Mouse (Mus musculus) brain, embryonic 14.5 days (tissue): Measurements from ENCODE around the gene Etv3. TPM values are rescaled to one million over a fixed set of nuclear protein-coding genes. Genes with fewer than 3 reads are reported as not detected.
"Not testable (repeated sequence)": the region's sequence is repeated elsewhere in the genome, so short reads cannot be mapped to it uniquely, and the experiment has no call there.

Experiments used
- DNase-seq: peaks from one replicate; pipeline ENCODE4 v3.0.0-alpha.2; 2011; ENCODE audit warnings: low read depth
- CTCF ChIP-seq: fragments of 200-500 bp; IDR thresholded peaks from 2 replicates; pipeline ENCODE4 v1.5.1; 2012; ENCODE audit warnings: inconsistent platforms, mild to moderate bottlenecking, moderate library complexity, borderline replicate concordance; ENCODE audit not compliant: insufficient read depth, insufficient read length; ENCODE audit errors: extremely low read depth
- POLR2A ChIP-seq: fragments of 200-500 bp; IDR thresholded peaks from 2 replicates; pipeline ENCODE4 v1.6.1; 2012; ENCODE audit warnings: mild to moderate bottlenecking, inconsistent platforms, borderline replicate concordance; ENCODE audit not compliant: poor library complexity, insufficient read depth, insufficient read length, severe bottlenecking; ENCODE audit errors: extremely low read depth
- polyA plus RNA-seq: library from polyadenylated mRNA; depleted of rRNA; stranded (reverse); fragments of >200 nt; gene quantifications from 2 replicates; pipeline ENCODE4 v1.2.3, GENCODE M21; 2012

Etv3 gene
- polyA plus RNA-seq, 1 experiment, result 11.6 TPM

- TF ChIP-seq POLR2A, result no peak
- TF ChIP-seq CTCF, result no peak
- DNase-seq, result no peak
These were observed 21.1 kb downstream of the Etv3 start for GRCm38 (mm10) chr3:87546291-87546721.

GRCm38 (mm10) chr3:87549908-87550307 lies 24.7 kb downstream of the Etv3 start:
- no peak for DNase-seq
- no peak for TF ChIP-seq CTCF
- no peak for TF ChIP-seq POLR2A

GRCm38 (mm10) chr3:87552327-87552726 lies 27.1 kb downstream of the Etv3 start:
- DNase-seq, result no peak
- TF ChIP-seq POLR2A (no peak), CTCF (no peak)

DNA sequence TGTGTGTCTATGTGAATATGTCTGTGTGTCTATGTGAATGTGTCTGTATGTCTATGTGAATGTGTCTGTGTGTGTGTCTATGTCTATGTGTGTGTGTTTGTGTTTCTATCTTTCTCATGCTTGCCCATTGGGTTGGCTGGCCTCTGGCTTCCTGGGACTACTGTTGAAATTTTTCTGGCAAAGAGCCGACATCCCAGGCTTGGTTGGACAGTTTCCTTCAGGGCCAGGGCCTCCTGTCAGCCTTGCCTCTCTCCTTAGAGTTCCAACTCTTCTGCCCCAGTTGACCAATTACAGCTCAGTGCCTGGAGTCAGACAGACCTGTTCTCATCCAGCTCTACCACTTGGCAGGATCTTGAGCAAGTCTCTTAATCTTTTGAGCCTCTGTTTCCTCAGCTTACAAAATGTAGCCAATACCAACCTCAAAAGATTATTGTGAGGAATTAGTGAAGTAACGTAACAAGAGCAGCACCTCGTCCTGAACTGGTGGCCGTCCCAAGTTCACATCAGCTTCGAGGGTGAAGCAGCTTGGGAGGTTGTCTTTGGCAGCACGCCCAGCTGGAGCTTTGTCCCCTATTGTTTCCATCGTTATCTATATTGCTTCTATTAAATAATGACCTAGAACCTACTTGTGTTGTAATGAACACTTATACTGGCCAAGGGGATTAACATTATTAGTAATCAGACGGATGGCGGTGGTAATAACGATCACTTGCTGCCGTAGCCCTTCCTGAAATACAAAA lies 28.2 kb downstream of the Etv3 start:
- no peak for DNase-seq
- TF ChIP-seq CTCF (no peak), POLR2A (no peak)

DNA sequence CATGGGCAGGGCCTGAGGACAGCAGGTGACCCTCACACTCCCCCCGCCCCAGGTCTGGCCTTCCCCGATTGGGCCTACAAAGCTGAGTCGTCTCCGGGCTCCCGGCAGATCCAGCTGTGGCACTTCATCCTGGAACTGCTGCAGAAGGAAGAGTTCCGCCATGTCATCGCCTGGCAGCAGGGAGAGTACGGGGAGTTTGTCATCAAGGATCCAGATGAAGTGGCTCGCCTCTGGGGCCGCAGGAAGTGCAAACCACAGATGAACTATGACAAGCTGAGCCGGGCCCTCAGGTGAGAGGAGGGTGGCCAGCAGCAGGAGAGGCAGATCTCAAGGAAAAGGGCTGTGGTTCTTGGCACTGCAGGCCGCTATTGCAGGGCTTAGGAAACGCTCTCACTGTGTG lies 29.7 kb downstream of the Etv3 start:
- not testable (repeated sequence) for DNase-seq

GRCm38 (mm10) chr3:87556109-87556531 lies 30.9 kb downstream of the Etv3 start:
- TF ChIP-seq POLR2A, result no peak
- DNase-seq, result no peak

DNA sequence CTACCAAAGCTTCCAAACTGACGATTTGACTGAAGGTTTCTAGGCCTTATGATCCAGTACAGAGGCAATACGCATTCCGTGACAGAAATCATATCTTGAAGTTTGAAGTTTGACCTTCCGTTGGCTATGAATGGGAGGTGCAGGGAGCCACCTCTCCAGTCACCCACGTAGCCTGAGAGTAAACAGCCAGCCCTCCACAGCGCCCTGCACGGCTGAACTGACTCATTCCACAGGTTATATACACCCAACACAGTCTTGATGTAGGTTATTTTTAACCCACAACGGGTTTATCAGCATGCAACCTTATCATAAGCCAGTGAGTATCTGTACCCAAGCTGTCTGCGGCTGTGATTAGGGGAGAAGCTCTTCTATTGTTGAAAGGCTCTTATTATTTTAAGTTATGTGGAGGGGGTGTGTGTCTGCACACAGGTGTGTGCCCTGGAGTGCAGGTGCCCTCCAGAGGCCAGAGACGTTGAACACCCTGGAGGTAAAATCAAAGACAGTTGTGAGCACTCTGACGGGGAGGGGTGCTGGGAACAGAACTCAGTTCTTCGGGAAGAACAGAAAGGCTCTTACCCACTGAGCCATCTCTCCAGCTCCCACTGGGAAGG lies 31.6 kb downstream of the Etv3 start:
- DNase-seq, result no peak
- TF ChIP-seq POLR2A, result no peak
- no peak for TF ChIP-seq CTCF

DNA sequence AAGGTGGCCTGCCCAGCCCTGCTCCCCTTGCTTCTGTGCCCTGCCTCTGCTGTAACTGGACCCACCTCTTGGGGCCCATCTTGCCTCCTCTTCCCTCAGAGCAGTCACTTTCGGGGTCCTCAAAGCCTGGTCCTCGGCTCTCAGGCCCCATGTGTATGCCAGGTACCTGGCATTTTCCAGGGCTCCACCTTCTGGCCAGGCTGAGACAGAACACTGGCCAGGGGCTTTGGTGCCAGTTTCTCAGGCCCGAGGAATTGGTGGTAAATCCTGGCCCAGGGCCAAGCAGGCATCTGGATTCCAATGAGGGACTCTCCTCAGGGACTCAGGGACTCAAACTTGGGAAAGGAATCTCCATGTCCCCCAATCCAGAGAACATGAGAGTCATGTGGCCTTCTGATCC lies 34.9 kb downstream of the Etv3 start:
- DNase-seq, result no peak
- peak; percentile 10; the same call in 1 of the 2 replicates for TF ChIP-seq CTCF
- no peak for TF ChIP-seq POLR2A

- TF ChIP-seq CTCF (no peak), POLR2A (no peak)
- DNase-seq, result no peak
These were observed 36.2 kb downstream of the Etv3 start for GRCm38 (mm10) chr3:87561434-87561833.

DNA sequence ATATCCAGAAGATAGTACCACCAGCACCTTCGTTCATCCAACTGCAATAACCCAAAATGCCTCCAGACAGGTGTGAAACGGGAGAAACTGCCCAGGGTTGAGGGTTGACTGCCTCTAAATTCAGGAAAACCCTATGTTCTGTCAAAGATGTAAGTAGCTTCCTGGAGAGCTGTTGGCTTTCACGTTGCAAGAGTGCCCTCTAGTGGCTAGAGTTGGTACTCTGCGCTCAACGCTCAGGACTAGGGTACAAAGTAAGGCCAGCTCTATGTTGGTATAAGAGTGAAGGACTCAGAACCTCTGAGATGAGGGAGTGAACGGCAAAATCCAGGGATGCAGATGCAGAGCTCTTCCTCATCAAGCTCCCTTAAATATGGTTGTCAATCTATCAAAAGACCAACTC lies 37.2 kb downstream of the Etv3 start:
- TF ChIP-seq CTCF (peak; percentile 95), POLR2A (no peak)

GRCm38 (mm10) chr3:87563466-87563865 lies 38.3 kb downstream of the Etv3 start:
- no peak for TF ChIP-seq POLR2A
- no peak for TF ChIP-seq CTCF
- no peak for DNase-seq

More for the DNA sequence above, 37.2 kb downstream of the Etv3 start:
- DNase-seq, result peak; percentile 90

GRCm38 (mm10) chr3:87565623-87566022 lies 40.4 kb downstream of the Etv3 start:
- DNase-seq, result no peak

GRCm38 (mm10) chr3:87566066-87566465 lies 40.9 kb downstream of the Etv3 start:
- peak; percentile 37; the same call in 1 of the 2 replicates for TF ChIP-seq POLR2A
- no peak for TF ChIP-seq CTCF
- peak; percentile 99 for DNase-seq

More at GRCm38 (mm10) chr3:87565623-87566022, 40.4 kb downstream of the Etv3 start:
- no peak for TF ChIP-seq POLR2A
- TF ChIP-seq CTCF, result no peak
